Mouse (Mus musculus) retina, postnatal 7 days (tissue): ENCODE results near the gene Mlf2.
"Not testable (repeated sequence)": the region's sequence is repeated elsewhere in the genome, so short reads cannot be mapped to it uniquely, and the experiment has no call there.

Source experiments
- DNase-seq: peaks from one replicate; pipeline ENCODE4 v3.0.0-alpha.2; 2012; ENCODE audit warnings: low read depth, low spot score

Mlf2 gene

DNA sequence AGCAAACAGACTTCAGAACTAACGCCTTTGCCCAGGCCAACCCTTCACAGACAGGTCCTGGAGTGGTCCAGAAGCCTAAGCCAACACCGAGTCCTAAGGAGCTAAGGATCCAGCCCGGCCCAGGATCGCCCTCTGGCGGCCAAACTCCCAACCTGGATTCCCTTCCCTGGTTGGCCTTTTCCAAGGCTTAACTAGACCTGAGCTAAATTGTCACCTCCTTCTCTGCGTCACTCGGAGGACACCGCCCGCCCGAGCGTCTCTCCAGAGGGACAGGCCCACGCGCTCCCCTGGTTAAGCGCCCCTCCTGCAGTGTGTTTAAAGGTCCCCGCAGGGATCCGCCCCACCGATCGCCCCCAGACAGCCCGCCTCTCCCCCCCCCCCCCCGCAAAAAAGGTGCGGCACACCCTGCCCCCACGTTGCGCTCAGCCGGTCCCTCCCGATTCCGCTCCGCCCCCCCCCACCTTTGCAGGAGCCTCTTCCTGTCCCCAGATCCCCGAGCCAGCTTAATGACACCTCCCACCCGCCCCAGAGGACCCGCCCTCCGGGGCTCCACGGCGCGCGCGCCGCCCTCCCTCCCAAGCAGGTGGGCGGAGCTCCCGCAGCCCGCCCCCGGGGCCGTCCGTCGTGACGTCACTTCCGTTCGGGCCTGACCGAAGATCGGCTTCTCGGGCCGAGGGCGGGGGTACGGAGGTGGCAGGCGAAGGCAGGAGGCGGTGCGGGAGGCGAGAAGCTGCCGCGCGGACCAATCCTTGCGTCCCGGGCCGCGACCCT lies at the start of gene Mlf2:
Mlf2 (plus strand) TSS at position 633 of the 771 bp plus-strand sequence.
- peak; percentile 98 for DNase-seq

DNA sequence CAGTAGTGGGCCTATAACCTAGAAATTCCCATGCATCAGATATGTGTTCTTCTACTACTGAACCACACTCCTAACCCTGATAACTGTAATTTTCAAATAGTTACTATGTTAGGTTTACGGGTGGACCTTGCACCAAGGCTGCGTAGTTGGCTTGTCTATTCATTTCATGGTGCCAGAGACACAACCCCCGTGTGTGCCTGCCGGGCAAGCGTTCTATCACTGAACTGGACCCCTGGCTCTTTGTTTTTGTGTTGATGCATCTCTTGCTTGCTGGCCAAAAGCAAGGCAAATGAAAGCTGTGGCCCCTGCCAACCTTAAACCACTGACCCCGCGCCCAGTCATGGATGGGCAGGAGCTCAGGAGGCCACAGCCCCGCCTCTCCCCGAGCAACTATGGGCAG lies 49.4 kb upstream of the Mlf2 start:
- no peak for DNase-seq

- DNase-seq, result no peak
Measured at GRCm38 (mm10) chr6:124883351-124883750, 47.8 kb upstream of the Mlf2 start.

DNA sequence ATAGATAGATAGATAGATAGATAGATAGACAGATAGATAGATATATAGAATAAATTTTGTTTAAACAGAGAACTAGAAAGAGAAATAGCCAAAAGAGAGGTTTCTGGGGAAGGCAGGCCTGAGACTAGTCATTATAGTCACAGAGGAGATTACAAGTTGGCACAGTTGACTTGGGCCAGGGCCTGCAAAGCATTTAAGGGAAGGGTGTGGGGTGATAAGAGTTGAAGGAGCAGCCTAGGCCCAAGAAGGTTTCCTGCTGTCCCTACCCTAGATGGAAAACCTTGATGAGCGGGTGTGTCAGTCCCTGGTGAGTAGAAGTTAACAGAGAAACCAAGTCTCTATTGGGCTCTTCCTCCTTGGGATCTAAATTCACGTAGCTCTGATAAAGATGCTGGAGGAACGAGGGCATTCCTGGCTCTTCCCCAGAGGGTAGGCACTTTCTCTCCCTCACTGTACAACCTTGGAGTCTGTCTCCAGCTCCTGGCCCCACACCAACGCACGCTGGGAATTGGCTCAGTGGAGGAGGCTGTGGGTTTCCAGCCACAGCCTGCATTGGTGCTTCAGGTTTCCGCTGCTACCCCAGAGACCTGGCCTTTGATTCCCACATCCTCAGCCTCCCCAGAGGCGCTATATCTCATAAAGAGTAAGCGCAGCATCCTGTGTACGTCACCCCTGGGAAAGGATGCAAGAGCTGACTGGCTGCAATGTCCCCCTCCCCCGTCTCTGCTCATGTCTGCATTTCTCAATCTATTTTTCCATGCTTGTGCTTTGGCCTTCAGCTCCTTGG lies 46.3 kb upstream of the Mlf2 start:
- no peak for DNase-seq

DNA sequence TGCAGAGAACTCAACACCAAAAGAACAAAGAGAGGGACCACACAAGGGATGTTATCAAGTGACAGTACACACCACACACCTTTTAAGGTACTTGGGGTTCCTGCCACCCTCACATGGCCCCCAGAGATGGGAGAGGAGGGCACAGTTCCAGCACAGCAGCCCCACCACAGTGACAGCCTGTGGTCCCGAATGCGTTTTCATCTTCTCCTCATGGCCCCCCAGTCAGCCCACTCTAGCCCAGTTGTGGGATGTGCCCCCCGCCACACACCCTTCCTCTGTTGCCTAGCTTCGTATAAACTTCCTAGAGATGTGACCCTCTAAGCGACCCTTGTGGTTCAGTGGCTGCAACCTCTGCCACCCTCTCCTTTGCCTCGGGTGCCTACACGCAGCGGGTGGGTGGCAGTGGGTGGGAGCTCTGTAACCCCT lies 45.2 kb upstream of the Mlf2 start:
- no peak for DNase-seq

DNA sequence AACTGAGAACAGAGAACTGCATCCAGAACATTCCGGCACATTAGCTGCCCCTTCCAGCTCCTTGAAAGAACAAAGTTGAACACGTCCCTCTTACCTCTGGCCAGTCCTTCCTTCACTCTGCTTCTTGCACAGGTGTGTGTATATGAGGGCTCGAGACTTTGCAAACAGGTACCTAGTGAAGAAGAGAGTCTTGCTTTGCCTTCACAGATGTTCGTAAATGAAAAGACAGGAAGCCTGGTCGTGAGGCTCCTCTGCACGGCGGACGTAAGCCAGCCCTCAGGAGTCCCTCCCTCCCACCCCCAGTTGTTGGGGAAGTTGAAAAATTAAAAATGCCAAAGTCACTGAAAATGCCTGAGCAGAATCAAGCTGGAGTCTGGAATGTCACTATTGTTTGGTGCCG lies 43.2 kb upstream of the Mlf2 start, which contains the start of gene Cd4:
Cd4 (minus strand) TSS at position 236 of the 400 bp plus-strand sequence.
- no peak for DNase-seq

GRCm38 (mm10) chr6:124888555-124889125 lies 42.5 kb upstream of the Mlf2 start:
- DNase-seq, result no peak

GRCm38 (mm10) chr6:124890997-124891396 lies 40.2 kb upstream of the Mlf2 start:
- no peak for DNase-seq

- not testable (repeated sequence) for DNase-seq
Measured at GRCm38 (mm10) chr6:124894113-124894512, 37.1 kb upstream of the Mlf2 start.

DNA sequence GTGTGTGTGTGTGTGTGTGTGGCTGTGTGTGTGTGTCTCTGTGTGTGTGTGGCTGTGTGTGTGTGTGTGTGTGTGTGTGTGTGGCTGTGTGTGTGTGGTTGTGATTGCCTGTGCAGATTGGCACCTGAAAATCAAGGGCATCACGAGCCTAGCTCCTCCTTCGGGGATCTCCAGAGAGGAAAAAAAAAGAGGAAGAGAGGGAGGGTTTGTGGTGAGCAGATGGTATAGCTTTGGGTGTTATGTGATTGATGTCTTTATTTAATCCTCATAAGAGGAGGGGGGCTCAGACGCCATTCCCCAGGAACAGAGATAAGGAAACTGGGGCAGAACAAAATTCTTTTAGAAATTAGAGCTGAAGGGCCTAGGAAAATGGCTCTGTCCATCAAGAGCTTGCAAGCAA lies 32.8 kb upstream of the Mlf2 start:
- DNase-seq, result no peak

DNA sequence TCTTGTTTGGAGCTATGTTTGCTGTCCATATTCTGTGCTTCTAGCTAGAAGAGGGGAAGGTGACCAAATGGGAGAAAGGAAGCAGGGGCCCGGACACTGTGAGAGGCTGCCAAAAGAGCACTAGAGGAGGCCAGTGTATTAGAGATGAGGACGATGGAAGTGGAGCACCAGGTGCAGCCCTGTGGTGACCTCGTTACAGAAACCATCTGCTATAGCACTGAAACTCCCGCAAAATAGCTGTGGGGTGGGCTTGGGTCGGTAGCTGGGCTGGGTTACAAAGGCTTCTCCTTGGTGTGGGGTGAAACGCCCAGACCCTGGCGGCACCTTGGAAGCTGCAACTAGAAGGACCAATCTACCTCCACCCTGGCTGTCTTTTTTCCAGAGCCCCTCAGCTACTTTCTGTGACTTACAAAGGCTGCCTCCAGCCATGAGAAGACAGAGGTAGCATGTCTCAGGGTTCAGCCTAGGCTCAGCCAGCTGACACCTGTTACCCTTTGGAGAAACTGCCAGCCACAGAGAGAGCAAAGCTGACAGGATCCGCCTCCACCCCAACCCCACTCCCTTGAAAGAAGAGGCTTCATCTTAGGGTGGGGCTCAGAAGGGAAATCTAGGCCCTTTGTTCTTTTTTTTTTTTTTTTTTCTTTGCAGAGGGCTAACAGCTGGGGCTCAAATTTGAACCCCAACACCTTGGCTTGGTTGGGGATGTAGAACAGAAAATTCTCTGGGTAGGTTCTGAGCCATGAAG lies 31.0 kb upstream of the Mlf2 start:
- no peak for DNase-seq

DNA sequence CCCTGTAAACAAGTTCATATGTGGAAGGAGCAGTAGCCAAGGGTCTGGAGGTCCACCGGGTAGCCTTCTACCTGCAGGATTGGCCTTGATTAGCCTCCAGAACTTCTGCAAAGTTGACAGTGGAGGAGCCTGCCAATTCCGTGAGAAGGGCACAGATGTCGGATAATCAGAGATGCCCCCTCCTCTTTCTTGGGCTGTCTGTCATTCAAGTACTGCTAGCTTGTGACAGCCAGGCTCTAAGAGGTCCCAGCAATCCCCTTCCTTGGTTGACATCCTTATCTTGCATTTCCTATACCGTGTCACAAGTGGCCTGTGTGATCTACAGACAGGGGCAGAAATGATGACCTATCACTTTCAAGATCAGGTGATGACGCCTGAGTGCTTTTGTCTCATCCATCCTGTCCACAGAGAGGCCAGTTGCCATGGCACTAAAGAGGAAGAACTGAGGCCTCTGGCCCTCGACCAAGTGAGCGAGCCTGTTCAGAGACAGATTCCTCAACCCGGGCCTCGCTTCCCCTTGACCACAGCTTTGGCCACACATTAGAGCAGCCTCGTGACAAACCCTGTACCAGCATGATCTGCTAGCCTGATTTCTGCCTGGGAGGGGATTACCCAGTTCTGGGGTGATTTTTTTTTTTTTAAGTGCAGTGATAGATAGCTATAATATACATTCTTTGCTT lies 30.2 kb upstream of the Mlf2 start:
- DNase-seq, result no peak

GRCm38 (mm10) chr6:124901851-124902250 lies 29.3 kb upstream of the Mlf2 start:
- no peak for DNase-seq

DNA sequence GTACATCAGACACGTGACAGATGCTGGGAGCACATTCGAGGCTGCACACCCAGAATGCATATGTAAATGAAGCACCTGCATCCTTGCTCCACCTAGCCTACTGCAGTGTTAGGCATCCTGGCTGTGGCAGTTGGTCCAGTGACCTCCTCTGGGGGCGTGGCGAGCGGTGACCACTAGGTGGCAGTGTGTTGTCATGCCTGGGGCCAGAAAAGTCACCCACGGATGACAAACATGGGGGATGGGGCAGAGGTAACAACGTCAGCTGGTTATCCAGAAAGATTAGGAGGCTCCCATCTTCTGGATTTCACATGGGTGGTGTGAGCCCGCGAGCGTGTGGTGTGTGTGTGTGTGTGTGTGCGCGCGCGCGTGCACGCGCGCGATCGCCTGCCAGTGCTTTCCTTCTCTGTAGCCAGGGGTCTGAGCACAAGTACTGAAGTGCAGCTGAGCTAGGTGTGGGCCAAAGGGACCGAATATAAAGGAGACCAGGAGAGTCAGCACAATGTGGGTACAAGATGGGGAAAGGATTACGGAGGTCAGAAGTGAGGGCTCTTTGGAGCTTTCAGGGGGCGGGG lies 27.5 kb upstream of the Mlf2 start:
- DNase-seq, result peak; percentile 95

DNA sequence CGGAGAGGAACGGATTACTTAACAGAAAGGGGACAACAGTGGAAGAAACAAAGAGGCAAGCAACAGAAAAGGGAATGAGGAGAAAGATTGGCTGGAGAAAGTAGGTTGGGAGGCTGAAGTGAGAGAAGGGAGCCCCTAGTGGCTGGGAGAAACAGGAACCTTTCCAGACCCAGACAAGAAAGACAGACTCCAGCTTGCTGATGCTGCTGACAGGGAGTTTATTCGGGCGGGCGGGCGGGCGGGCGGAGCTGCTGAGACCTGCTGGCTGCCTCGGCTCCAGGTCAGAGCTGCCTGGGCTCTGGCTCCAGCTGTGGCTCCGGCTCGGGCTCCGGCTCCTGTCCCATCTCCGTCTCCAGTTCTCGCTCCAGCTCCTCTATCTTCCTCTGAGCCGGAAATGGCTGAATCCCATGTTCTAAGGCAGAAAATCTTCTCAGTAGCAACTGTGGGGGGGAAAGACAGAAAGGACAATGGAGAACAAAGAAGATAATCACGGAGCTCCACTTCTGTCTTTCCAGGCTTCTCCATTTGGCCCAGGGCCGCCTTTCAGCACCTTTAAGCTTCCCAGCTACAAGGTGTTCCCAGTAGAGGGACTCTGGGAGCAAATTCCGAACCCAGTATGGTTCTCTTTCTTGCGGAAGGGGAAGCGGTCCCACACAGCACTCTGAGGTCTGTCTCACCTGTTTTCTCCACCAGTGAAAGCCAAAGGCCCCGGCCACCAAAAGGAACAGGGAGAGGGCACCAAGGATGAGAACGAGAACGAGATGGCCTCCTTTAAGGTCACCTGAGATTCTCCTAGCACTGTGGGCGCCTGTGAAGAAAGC lies 26.8 kb upstream of the Mlf2 start:
- peak; percentile 78 for DNase-seq

GRCm38 (mm10) chr6:124904991-124905860 lies 26.0 kb upstream of the Mlf2 start:
- no peak for DNase-seq

DNA sequence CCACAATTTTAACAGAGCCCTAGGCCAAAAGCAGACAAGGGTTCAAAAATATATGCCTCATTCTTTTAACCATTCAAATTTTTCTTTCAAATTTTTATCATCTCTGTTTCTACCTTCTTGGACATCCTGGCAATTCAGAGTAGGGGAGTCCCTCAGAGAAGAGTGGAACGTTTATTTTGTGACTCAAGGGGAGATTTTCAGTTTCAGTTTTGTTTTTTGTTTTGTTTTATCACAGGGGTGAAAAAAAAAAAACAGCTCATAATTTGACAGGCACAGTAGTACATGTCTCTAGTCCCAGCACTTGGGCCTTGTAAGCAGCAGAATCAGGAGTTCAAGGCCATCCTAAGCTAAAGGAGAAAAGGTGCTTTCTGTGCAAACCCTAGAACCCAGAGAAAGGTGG lies 23.4 kb upstream of the Mlf2 start:
- no peak for DNase-seq

GRCm38 (mm10) chr6:124910032-124910431 lies 21.2 kb upstream of the Mlf2 start:
- no peak for DNase-seq
